Mouse (Mus musculus): ENCODE results near the gene Gm5965.
"Not testable (repeated sequence)": the region's sequence is repeated elsewhere in the genome, so short reads cannot be mapped to it uniquely, and the experiment has no call there.

Gm5965 gene

DNA sequence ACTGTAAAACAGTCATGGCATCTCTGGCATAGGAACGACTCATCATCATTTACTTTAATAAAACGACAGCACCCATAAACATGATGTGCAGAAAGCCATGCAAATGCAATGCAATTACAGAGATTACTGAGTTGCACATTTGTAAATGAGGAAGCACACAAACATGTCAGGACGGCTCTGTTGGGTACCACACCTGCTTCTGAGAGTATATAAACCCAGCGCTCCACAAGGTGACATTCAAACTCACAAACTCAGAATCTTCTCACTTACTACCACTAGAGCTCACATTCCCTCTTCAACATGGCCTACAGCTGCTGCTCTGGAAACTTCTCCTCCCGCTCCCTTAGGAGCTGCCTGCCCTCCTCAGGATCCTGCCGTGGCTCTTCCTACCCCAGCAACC lies at the start of gene Gm5965:
Gene Gm5965, plus strand, starts transcription at position 301 of the 400 bp plus-strand sequence.
- in situ Hi-C loops (cut with MboI, MseI), result no loop called here

- in situ Hi-C loops (cut with MboI, MseI), result no loop called here
Measured at GRCm38 (mm10) chr16:88728812-88729275, 48.9 kb upstream of the Gm5965 start, which contains the start of gene Krtap13-1. Gene Krtap13-1, plus strand, starts transcription at chr16:88728862.

DNA sequence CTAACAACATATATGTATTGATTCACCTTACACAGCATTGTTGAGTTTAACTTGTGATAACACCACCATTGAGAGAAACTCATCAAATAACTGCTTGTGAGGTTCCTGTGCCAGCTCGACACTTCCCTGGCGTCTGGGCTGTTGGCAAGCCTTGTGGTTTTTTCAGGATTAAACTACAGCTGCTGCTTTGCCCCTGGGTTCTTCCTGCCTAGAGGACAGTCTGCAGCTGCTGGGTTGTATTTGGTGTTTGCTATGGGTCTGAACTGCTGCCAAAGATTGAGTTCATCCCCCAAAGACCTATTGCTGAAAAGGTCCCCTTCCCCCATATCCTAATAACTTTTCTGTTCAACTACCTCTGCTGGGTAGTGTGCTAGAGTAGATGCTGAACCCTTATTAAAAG lies 42.3 kb upstream of the Gm5965 start:
- in situ Hi-C loops (cut with MboI, MseI), result no loop called here

DNA sequence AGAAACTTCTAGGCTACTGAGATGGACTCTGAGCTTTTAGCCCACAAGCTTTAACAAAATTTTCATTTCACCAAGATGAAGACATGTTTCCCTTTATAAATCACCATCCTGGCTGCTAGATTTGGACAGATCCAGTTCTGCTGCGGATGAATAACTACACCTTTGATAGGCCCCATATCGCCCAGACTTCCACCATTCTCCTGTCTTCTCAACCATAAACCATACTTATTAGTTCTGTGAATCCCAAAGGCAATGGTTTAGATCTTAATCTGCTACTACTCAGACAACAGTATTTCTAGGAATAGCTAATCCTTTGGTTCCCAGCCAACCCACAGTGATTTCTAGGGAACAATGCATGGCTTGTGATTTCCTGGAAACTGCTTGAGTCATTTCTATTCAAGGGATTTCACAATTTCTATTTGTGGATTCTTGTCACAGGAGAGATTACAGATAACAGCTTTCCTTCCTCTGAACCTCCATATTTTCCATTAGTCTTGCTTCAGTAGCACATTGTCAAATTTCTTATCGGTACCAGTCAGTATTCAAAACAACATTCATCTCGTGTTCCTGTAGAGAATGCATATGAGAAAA lies 32.9 kb upstream of the Gm5965 start:
- in situ Hi-C loops (cut with MboI, MseI), result no loop called here

DNA sequence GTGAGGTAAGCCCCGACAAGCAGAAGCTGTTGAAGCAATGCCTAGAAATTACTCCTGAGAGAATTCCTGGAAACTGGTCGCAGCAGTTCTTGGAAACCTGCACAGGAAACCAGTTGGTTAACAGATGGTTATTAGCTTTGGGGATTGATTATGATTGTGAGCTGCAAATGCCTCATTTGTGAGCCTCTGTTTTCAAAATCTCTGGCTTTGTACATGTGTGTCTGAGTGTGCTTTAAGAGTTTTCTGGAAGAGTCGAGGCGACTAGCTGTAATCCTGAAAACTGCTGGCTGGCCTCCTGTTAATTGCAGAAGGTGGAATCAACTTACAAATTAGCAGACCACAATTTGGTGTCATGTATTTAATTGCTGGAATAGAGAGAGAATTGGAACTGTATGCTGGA lies 29.8 kb upstream of the Gm5965 start:
- in situ Hi-C loops (cut with MboI, MseI), result no loop called here

DNA sequence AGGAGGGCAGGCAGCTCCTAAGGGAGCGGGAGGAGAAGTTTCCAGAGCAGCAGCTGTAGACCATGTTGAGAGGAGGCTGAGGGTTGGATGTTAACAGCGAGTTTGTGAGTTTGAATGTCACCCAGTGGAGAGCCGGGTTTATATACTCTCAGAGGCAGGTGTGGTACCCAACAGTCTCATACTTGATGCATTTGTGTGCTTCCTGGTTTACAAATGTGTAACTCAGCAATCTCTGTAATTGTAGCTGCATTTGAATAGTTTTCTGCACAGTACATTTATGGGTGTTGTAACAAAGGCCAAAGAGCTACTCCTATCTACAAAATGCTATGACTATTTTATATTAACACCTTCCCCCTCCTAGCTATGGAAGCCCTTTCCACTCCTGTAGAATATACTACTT lies 26.2 kb upstream of the Gm5965 start, which contains the start of gene Krtap13:
Gene Krtap13, minus strand, starts transcription at position 101 of the 400 bp plus-strand sequence.
- in situ Hi-C loops (cut with MboI, MseI), result not testable (repeated sequence)

GRCm38 (mm10) chr16:88758547-88758946 lies 19.1 kb upstream of the Gm5965 start, which contains the start of gene 2310034C09Rik:
Gene 2310034C09Rik, plus strand, starts transcription at chr16:88758847.
- in situ Hi-C loops (cut with MboI, MseI), result not testable (repeated sequence)

GRCm38 (mm10) chr16:88774106-88774505 lies 3.6 kb upstream of the Gm5965 start, which contains the start of gene 2310057N15Rik:
Gene 2310057N15Rik, minus strand, starts transcription at chr16:88774206.
- in situ Hi-C loops (cut with MboI, MseI), result no loop called here

GRCm38 (mm10) chr16:88786786-88787185 lies 9.1 kb downstream of the Gm5965 start:
- in situ Hi-C loops (cut with MboI, MseI), result no loop called here

- in situ Hi-C loops (cut with MboI, MseI), result no loop called here
Measured at GRCm38 (mm10) chr16:88811827-88812226, 34.1 kb downstream of the Gm5965 start, which contains the start of gene Gm20741. Gene Gm20741, minus strand, starts transcription at chr16:88812220.

GRCm38 (mm10) chr16:88820066-88820465 lies 42.4 kb downstream of the Gm5965 start, which contains the start of gene Krtap15:
Gene Krtap15, plus strand, starts transcription at chr16:88820215.
- in situ Hi-C loops (cut with MboI, MseI), result no loop called here

DNA sequence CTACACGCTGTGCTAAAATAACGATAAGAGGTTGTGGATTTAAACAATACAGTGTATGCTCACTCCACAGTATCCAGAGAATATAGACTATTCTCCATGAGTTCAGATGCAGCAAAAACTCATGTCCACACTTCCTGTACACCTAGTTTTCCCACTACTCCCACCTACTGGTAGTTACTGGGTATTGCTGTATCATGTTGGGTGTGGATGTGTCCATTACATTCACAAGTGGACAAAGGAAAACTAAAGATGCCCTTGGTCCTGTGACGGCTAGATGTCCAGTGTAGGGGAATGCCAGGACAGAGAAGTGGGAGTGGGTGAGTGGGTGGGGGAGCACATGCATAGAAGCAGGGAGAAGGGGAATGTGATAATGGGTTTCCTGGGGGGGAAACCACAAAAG lies 46.0 kb downstream of the Gm5965 start:
- in situ Hi-C loops (cut with MboI, MseI), result no loop called here

GRCm38 (mm10) chr16:88826095-88826652 lies 48.5 kb downstream of the Gm5965 start, which contains the start of gene Krtap14:
Gene Krtap14, minus strand, starts transcription at chr16:88826145.
- in situ Hi-C loops (cut with MboI, MseI), result no loop called here

GRCm38 (mm10) chr16:88826978-88827377 lies 49.3 kb downstream of the Gm5965 start:
- in situ Hi-C loops (cut with MboI, MseI), result no loop called here

Data from T-helper 2 cell (primary cell).